Mouse (Mus musculus) cerebellum, adult 18-20 months (tissue): ENCODE results near the gene Dscam.
A peak's percentile ranks its signal among the peaks of the same experiment; 100 is the strongest.

ENCODE experiments used
- DNase-seq, 2 experiments: peaks; one replicate each; pipeline ENCODE4 v3.0.0; 2021

Dscam gene

GRCm38 (mm10) chr16:96700551-96700950 lies 470.0 kb downstream of the Dscam start:
- peak in 1 of 2 experiments; percentile 8 for DNase-seq

GRCm38 (mm10) chr16:96695882-96696281 lies 474.7 kb downstream of the Dscam start:
- DNase-seq: no peak

GRCm38 (mm10) chr16:96691576-96691975 lies 479.0 kb downstream of the Dscam start:
- DNase-seq: no peak

GRCm38 (mm10) chr16:96690052-96690451 lies 480.5 kb downstream of the Dscam start:
- no peak for DNase-seq

- no peak for DNase-seq
Measured at GRCm38 (mm10) chr16:96689419-96689818, 481.1 kb downstream of the Dscam start.

- DNase-seq: no peak
Measured at GRCm38 (mm10) chr16:96685065-96685464, 485.5 kb downstream of the Dscam start.

- DNase-seq: peak; percentile 68 to 69
Measured at GRCm38 (mm10) chr16:96684581-96684980, 486.0 kb downstream of the Dscam start.

GRCm38 (mm10) chr16:96682289-96682972 lies 488.1 kb downstream of the Dscam start:
- DNase-seq: no peak

- DNase-seq: no peak
Measured at GRCm38 (mm10) chr16:96679981-96680380, 490.6 kb downstream of the Dscam start.

- no peak for DNase-seq
Measured at GRCm38 (mm10) chr16:96677471-96677870, 493.1 kb downstream of the Dscam start.

- no peak for DNase-seq
Measured at GRCm38 (mm10) chr16:96676663-96677062, 493.9 kb downstream of the Dscam start.

GRCm38 (mm10) chr16:96673191-96673847 lies 497.2 kb downstream of the Dscam start:
- no peak for DNase-seq

- DNase-seq: peak; percentile 23 to 34
Measured at GRCm38 (mm10) chr16:96671603-96672374, 498.8 kb downstream of the Dscam start.

- no peak for DNase-seq
Measured at GRCm38 (mm10) chr16:96669706-96670105, 500.8 kb downstream of the Dscam start.

- no peak for DNase-seq
Measured at GRCm38 (mm10) chr16:96668478-96668877, 502.1 kb downstream of the Dscam start.

GRCm38 (mm10) chr16:96661073-96661472 lies 509.5 kb downstream of the Dscam start:
- no peak for DNase-seq

GRCm38 (mm10) chr16:96659275-96659674 lies 511.3 kb downstream of the Dscam start:
- no peak for DNase-seq

- no peak for DNase-seq
Measured at GRCm38 (mm10) chr16:96655548-96655947, 515.0 kb downstream of the Dscam start.

- no peak for DNase-seq
Measured at GRCm38 (mm10) chr16:96654054-96654453, 516.5 kb downstream of the Dscam start.

- DNase-seq: no peak
Measured at GRCm38 (mm10) chr16:96651444-96651843, 519.1 kb downstream of the Dscam start.

GRCm38 (mm10) chr16:96640101-96640500 lies 530.5 kb downstream of the Dscam start:
- no peak for DNase-seq

GRCm38 (mm10) chr16:96635916-96636315 lies 534.6 kb downstream of the Dscam start:
- DNase-seq: no peak

- DNase-seq: no peak
Measured at GRCm38 (mm10) chr16:96634791-96635143, 535.8 kb downstream of the Dscam start.
